In genomic region chr12:101007968-101008481, GRCm38 (mm10) we compare ENCODE assay signal across 8 mouse cellular contexts. TPM values are rescaled to one million over a fixed set of nuclear protein-coding genes. Genes with fewer than 3 reads are reported as not detected.
DNase-seq lines count a peak whose midpoint lies in the region; ATAC-seq and TF ChIP-seq lines count a peak whose summit lies in the region.

No protein-coding gene starts in this region.

- no peak overlapping the region for H3K9ac ChIP-seq in kidney, embryonic 16.5 days (replicated peaks; ENCODE audit: low read length)
- H3K9ac ChIP-seq in kidney, embryonic 14.5 days (ENCODE audit: low read depth, low read length), result no peak overlapping the region
- 0 out of 2 replicates have a peak overlapping the region, but pooled peaks have one; percentile 3 for H3K9ac ChIP-seq in ES-Bruce4 (ENCODE audit: low read depth, poor library complexity, severe bottlenecking)
- H3K9ac ChIP-seq in intestine, embryonic 14.5 days (ENCODE audit: low read length), result no peak overlapping the region

- H3K4me2 ChIP-seq in kidney, embryonic 16.5 days (replicated peaks; ENCODE audit: low read depth, low read length), result no peak overlapping the region
- no peak overlapping the region for H3K4me2 ChIP-seq in kidney, embryonic 14.5 days (replicated peaks; ENCODE audit: low read depth, low read length)
- H3K4me2 ChIP-seq in intestine, embryonic 14.5 days (ENCODE audit: low read length), result no peak overlapping the region

- 33% methylated on average over 10 of the region's 10 CpGs for WGBS in kidney, embryonic 16.5 days
- WGBS in kidney, embryonic 14.5 days, result 22% methylated on average over 10 of the region's 10 CpGs
- 31% methylated on average over 10 of the region's 10 CpGs for WGBS in embryonic facial prominence, embryonic 10.5 days
- WGBS in intestine, embryonic 14.5 days, result 25% methylated on average over 10 of the region's 10 CpGs

- no peak for DNase-seq in embryonic facial prominence, embryonic 10.5 days (ENCODE audit: low spot score)
- no peak for DNase-seq in intestine, embryonic 14.5 days (ENCODE audit: low spot score)
- peak; percentile 56 for DNase-seq in naive thymus-derived CD4-positive, alpha-beta T cell, adult 2 months (ENCODE audit: low read depth)
- no peak for DNase-seq in adrenal gland, adult 18-20 months (ENCODE audit: low spot score in 2 of 2)
- no peak for DNase-seq in lung, postnatal 36 days

- no peaks in the 10 kb centered on the region for H3K27me3 ChIP-seq in kidney, embryonic 16.5 days (ENCODE audit: insufficient read depth, low read length)
- no peaks in the 10 kb centered on the region for H3K27me3 ChIP-seq in kidney, embryonic 14.5 days (ENCODE audit: control insufficient read depth, insufficient read depth, low read length)
- H3K27me3 ChIP-seq in ES-Bruce4 (ENCODE audit: control insufficient read depth, insufficient read depth, low read length, poor library complexity, severe bottlenecking), result no peaks in the 10 kb centered on the region
- peaks cover 23% of the 10 kb centered on the region for H3K27me3 ChIP-seq in embryonic facial prominence, embryonic 10.5 days (replicated peaks; ENCODE audit: low read depth, poor library complexity, severe bottlenecking)
- no peaks in the 10 kb centered on the region for H3K27me3 ChIP-seq in intestine, embryonic 14.5 days (replicated peaks; ENCODE audit: control insufficient read depth, insufficient read depth, low read length)

- H3K9me3 ChIP-seq in kidney, embryonic 16.5 days (ENCODE audit: low read length), result no peaks in the 10 kb centered on the region
- no peaks in the 10 kb centered on the region for H3K9me3 ChIP-seq in kidney, embryonic 14.5 days (ENCODE audit: control insufficient read depth, low read length)
- no peaks in the 10 kb centered on the region for H3K9me3 ChIP-seq in ES-Bruce4 (replicated peaks; ENCODE audit: control insufficient read depth, insufficient read depth, low read length, poor library complexity, severe bottlenecking)
- no peaks in the 10 kb centered on the region for H3K9me3 ChIP-seq in embryonic facial prominence, embryonic 10.5 days
- H3K9me3 ChIP-seq in intestine, embryonic 14.5 days (ENCODE audit: control insufficient read depth, low read length), result no peaks in the 10 kb centered on the region

- H3K4me1 ChIP-seq in kidney, embryonic 16.5 days (ENCODE audit: insufficient read depth, low read length), result peaks cover 71% of the 10 kb centered on the region
- H3K4me1 ChIP-seq in kidney, embryonic 14.5 days (ENCODE audit: control insufficient read depth, insufficient read depth, low read length), result peaks cover 59% of the 10 kb centered on the region
- H3K4me1 ChIP-seq in ES-Bruce4 (ENCODE audit: control insufficient read depth, insufficient read depth, low read length), result peaks cover 21% of the 10 kb centered on the region
- H3K4me1 ChIP-seq in embryonic facial prominence, embryonic 10.5 days, result peaks cover 85% of the 10 kb centered on the region
- peaks cover 31% of the 10 kb centered on the region for H3K4me1 ChIP-seq in intestine, embryonic 14.5 days (replicated peaks; ENCODE audit: control insufficient read depth, insufficient read depth, low read length)

- ATAC-seq in kidney, embryonic 16.5 days (ENCODE audit: low FRiP score, low TSS enrichment), result peak; percentile 6; the same call in 1 of the 2 replicates
- ATAC-seq in kidney, embryonic 14.5 days (ENCODE audit: low FRiP score, low TSS enrichment), result no peak
- ATAC-seq in intestine, embryonic 14.5 days (replicated peaks; ENCODE audit: low FRiP score, low TSS enrichment, low read depth), result peak; percentile 38; the same call in 1 of the 2 replicates

- no peak for TF ChIP-seq POLR2A in ES-Bruce4 (IDR thresholded peaks at IDR 0.05; ENCODE audit: insufficient read depth, low read length)

- H3K4me3 ChIP-seq in kidney, embryonic 16.5 days (ENCODE audit: low read length), result no peak overlapping the region
- H3K4me3 ChIP-seq in kidney, embryonic 14.5 days (ENCODE audit: low read length), result no peak overlapping the region
- H3K4me3 ChIP-seq in ES-Bruce4 (ENCODE audit: low read depth, low read length), result peak overlapping the region; percentile 7
- no peak overlapping the region for H3K4me3 ChIP-seq in embryonic facial prominence, embryonic 10.5 days
- no peak overlapping the region for H3K4me3 ChIP-seq in intestine, embryonic 14.5 days (ENCODE audit: low read depth, low read length)

- H3K36me3 ChIP-seq in kidney, embryonic 16.5 days (ENCODE audit: insufficient read depth, low read length), result no peaks in the 10 kb centered on the region
- H3K36me3 ChIP-seq in kidney, embryonic 14.5 days (ENCODE audit: control insufficient read depth, insufficient read depth, low read length), result no peaks in the 10 kb centered on the region
- H3K36me3 ChIP-seq in ES-Bruce4 (ENCODE audit: control insufficient read depth, insufficient read depth, low read length, poor library complexity, severe bottlenecking), result no peaks in the 10 kb centered on the region
- H3K36me3 ChIP-seq in embryonic facial prominence, embryonic 10.5 days (replicated peaks), result no peaks in the 10 kb centered on the region
- H3K36me3 ChIP-seq in intestine, embryonic 14.5 days (ENCODE audit: control insufficient read depth, insufficient read depth, low read length), result no peaks in the 10 kb centered on the region

- H3K27ac ChIP-seq in kidney, embryonic 16.5 days (ENCODE audit: low read length), result peak overlapping the region; percentile 68
- H3K27ac ChIP-seq in kidney, embryonic 14.5 days (ENCODE audit: low read depth, low read length), result no peak overlapping the region
- H3K27ac ChIP-seq in ES-Bruce4 (ENCODE audit: insufficient read depth, low read length), result peak overlapping the region; percentile 83
- H3K27ac ChIP-seq in embryonic facial prominence, embryonic 10.5 days (replicated peaks), result 0 out of 2 replicates have a peak overlapping the region, but pooled peaks have one; percentile 26
- peak overlapping the region; percentile 51; the same call in 1 of the 2 replicates for H3K27ac ChIP-seq in intestine, embryonic 14.5 days (ENCODE audit: low read depth)

- TF ChIP-seq EP300 in ES-Bruce4 (IDR thresholded peaks at IDR 0.05; ENCODE audit: insufficient read depth, low read depth, low read length), result peak; percentile 72

- TF ChIP-seq CTCF in ES-Bruce4 (IDR thresholded peaks at IDR 0.05; ENCODE audit: low read depth, low read length), result no peak

RNA-seq across cellular contexts. Expression of gene Ccdc88c, which starts 20.8 kb away (rescaled TPM):
- 12.0 and 14.3 TPM in 2 replicates for polyA plus RNA-seq in kidney, embryonic 16.5 days (2015; fragmentation: Nextera tagmentation; extraction: Ambion mirVana)
- 10.4 and 15.3 TPM in 2 replicates for polyA plus RNA-seq in kidney, embryonic 14.5 days (2014; fragmentation: Nextera tagmentation; extraction: Ambion mirVana)
- 69.0 and 73.5 TPM in 2 replicates for polyA plus RNA-seq in ES-Bruce4 (2011; ENCODE audit: insufficient read depth, insufficient read length, low read depth, missing spikeins)
- polyA plus RNA-seq in embryonic facial prominence, embryonic 10.5 days (2016; fragmentation: Nextera tagmentation; extraction: Ambion mirVana), result 10.8 and 12.5 TPM in 2 replicates
- polyA plus RNA-seq in intestine, embryonic 14.5 days (2014; fragmentation: Nextera tagmentation; extraction: Ambion mirVana), result 14.5 and 15.2 TPM in 2 replicates
- 1 to 10 TPM; 1.1 to 2.1 TPM for total RNA-seq in adrenal gland, adult 18-20 months (2021)
